Mouse (Mus musculus) retina, postnatal 1 day (tissue): ENCODE results near the gene Crot.
"Not testable (repeated sequence)": the region's sequence is repeated elsewhere in the genome, so short reads cannot be mapped to it uniquely, and the experiment has no call there.

Experiments used
- DNase-seq: peaks from one replicate; pipeline ENCODE4 v3.0.0-alpha.2; 2012

The Crot gene

GRCm38 (mm10) chr5:8996686-8997512 is at the start of gene Crot:
Gene Crot (minus strand): TSS chr5:8997324.
- peak; percentile 98 for DNase-seq

GRCm38 (mm10) chr5:9045904-9046303 is 48.8 kb upstream of the Crot start:
- no peak for DNase-seq

- peak; percentile 84 for DNase-seq
Measured at GRCm38 (mm10) chr5:9044821-9045220, 47.7 kb upstream of the Crot start.

GRCm38 (mm10) chr5:9043582-9044267 is 46.6 kb upstream of the Crot start:
- peak; percentile 90 for DNase-seq

GRCm38 (mm10) chr5:9042721-9043416 is 45.7 kb upstream of the Crot start:
- peak; percentile 91 for DNase-seq

GRCm38 (mm10) chr5:9040665-9041215 is 43.6 kb upstream of the Crot start:
- DNase-seq = no peak

- peak; percentile 61 for DNase-seq
Measured at GRCm38 (mm10) chr5:9039978-9040377, 42.9 kb upstream of the Crot start.

GRCm38 (mm10) chr5:9037292-9037691 is 40.2 kb upstream of the Crot start:
- DNase-seq = no peak

- no peak for DNase-seq
Measured at GRCm38 (mm10) chr5:9035457-9035856, 38.3 kb upstream of the Crot start.

- DNase-seq = no peak
Measured at GRCm38 (mm10) chr5:9034535-9034934, 37.4 kb upstream of the Crot start.

GRCm38 (mm10) chr5:9033843-9034242 is 36.7 kb upstream of the Crot start:
- no peak for DNase-seq

- DNase-seq = no peak
Measured at GRCm38 (mm10) chr5:9032641-9033040, 35.5 kb upstream of the Crot start.

- DNase-seq = no peak
Measured at GRCm38 (mm10) chr5:9032101-9032590, 35.0 kb upstream of the Crot start.

- no peak for DNase-seq
Measured at GRCm38 (mm10) chr5:9028266-9028841, 31.2 kb upstream of the Crot start.

- no peak for DNase-seq
Measured at GRCm38 (mm10) chr5:9015352-9015751, 18.2 kb upstream of the Crot start.

- no peak for DNase-seq
Measured at GRCm38 (mm10) chr5:9014774-9015173, 17.6 kb upstream of the Crot start.

- DNase-seq = peak; percentile 28
Measured at GRCm38 (mm10) chr5:9011374-9011773, 14.2 kb upstream of the Crot start.

- no peak for DNase-seq
Measured at GRCm38 (mm10) chr5:9010166-9010565, 13.0 kb upstream of the Crot start.

- DNase-seq = not testable (repeated sequence)
Measured at GRCm38 (mm10) chr5:9006585-9006984, 9.5 kb upstream of the Crot start.

GRCm38 (mm10) chr5:9000006-9000405 is 2.9 kb upstream of the Crot start:
- DNase-seq = not testable (repeated sequence)

- DNase-seq = no peak
Measured at GRCm38 (mm10) chr5:8999108-8999507, 2.0 kb upstream of the Crot start.

GRCm38 (mm10) chr5:8997513-8997895 is 380 bp upstream of the Crot start:
- DNase-seq = no peak
